Mouse (Mus musculus) midbrain, embryonic 12.5 days (tissue): ENCODE measurements around the gene App. TPM values are rescaled to one million over a fixed set of nuclear protein-coding genes. Genes with fewer than 3 reads are reported as not detected.
A peak's percentile ranks its signal among the peaks of the same experiment; 100 is the strongest.

Source experiments
- ATAC-seq: fragments of 200-750 bp; cut with Nextera tagmentation; 2 replicates; pipeline ENCODE4 v1.8.0; 2017; ENCODE audit warnings: low read depth, moderate TSS enrichment, moderate library complexity; ENCODE audit not compliant: low FRiP score
- H3K27ac ChIP-seq: fragments of 300-500 bp; sonication (generic); replicated peaks from 2 replicates; pipeline ENCODE4 v1.5.1; 2016; ENCODE audit warnings: mild to moderate bottlenecking
- H3K27me3 ChIP-seq: fragments of 300-500 bp; sonication (generic); 2 replicates; pipeline ENCODE4 v1.6.1; 2016; ENCODE audit warnings: mild to moderate bottlenecking
- H3K36me3 ChIP-seq: fragments of 300-500 bp; sonication (generic); 2 replicates; pipeline ENCODE4 v1.6.1; 2016
- H3K4me1 ChIP-seq: fragments of 300-500 bp; sonication (generic); 2 replicates; pipeline ENCODE4 v1.6.1; 2016
- H3K4me2 ChIP-seq: fragments of 300-500 bp; sonication (generic); replicated peaks from 2 replicates; pipeline ENCODE4 v1.6.1; 2016; ENCODE audit warnings: mild to moderate bottlenecking, moderate library complexity
- H3K4me3 ChIP-seq: fragments of 300-500 bp; sonication (generic); 2 replicates; pipeline ENCODE4 v1.5.1; 2016; ENCODE audit warnings: mild to moderate bottlenecking
- H3K9ac ChIP-seq: fragments of 300-500 bp; sonication (generic); replicated peaks from 2 replicates; pipeline ENCODE4 v1.6.1; 2016; ENCODE audit warnings: mild to moderate bottlenecking, moderate library complexity
- H3K9me3 ChIP-seq: fragments of 300-500 bp; sonication (generic); 2 replicates; pipeline ENCODE4 v1.6.1; 2016; ENCODE audit warnings: mild to moderate bottlenecking
- WGBS: fragments of 180-500 bp; shearing (Covaris S2); methylation state at CpG from one replicate; pipeline ENCODE4 v1.1.7; 2016; 5-methylcytosine and 5-hydroxymethylcytosine counted together
- polyA plus RNA-seq: library from polyadenylated mRNA; unstranded; fragments of >200 nt; fragmentation: Nextera tagmentation; extraction: Ambion mirVana; gene quantifications from 2 replicates; pipeline ENCODE4 v1.2.1, GENCODE M21; 2016

The App gene
- polyA plus RNA-seq, 1 experiment from 2014 or later, result 218 TPM

GRCm38 (mm10) chr16:85096396-85096795 lies 77.2 kb downstream of the App start:
- no peak overlapping the region for H3K4me2 ChIP-seq
- peak; percentile 38 for ATAC-seq
- 34% methylated on average over 6 of the region's 6 CpGs for WGBS
- H3K36me3 ChIP-seq, result no peaks in the 10 kb centered on the region
- no peak overlapping the region for H3K4me3 ChIP-seq
- H3K9me3 ChIP-seq, result no peaks in the 10 kb centered on the region
- peaks cover 38% of the 10 kb centered on the region for H3K4me1 ChIP-seq
- no peaks in the 10 kb centered on the region for H3K27me3 ChIP-seq
- no peak overlapping the region for H3K9ac ChIP-seq
- 0 out of 2 replicates have a peak overlapping the region, but pooled peaks have one; percentile 39 for H3K27ac ChIP-seq

DNA sequence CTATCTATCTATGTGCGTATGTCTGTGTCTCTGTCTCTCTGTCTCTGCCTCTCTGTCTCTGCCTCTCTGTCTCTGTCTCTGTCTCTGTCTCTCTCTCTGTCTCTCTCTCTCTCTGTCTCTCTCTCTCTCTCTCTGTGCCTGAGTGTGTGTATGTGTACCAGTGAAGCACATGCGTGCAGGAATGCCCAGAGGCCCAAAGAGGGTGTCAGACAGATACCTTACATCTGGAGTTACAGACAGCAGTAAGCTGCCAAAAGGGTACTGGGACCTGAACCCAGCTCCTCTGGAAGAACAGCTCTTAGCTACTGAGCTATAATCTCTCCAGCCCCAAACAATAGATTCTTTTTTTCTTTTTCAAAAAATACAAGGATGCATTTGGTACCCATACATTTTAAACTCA lies 77.6 kb downstream of the App start:
- Histone ChIP-seq H3K36me3 (no peaks in the 10 kb centered on the region), H3K9me3 (no peaks in the 10 kb centered on the region), H3K27me3 (no peaks in the 10 kb centered on the region), H3K9ac (no peak overlapping the region), H3K4me3 (no peak overlapping the region), H3K4me1 (peaks cover 43% of the 10 kb centered on the region), H3K27ac (no peak overlapping the region), H3K4me2 (no peak overlapping the region)
- no peak for ATAC-seq
- WGBS, result 89% methylated on average over 2 of the region's 2 CpGs

- H3K9me3 ChIP-seq, result no peaks in the 10 kb centered on the region
- no peaks in the 10 kb centered on the region for H3K36me3 ChIP-seq
- no peak overlapping the region for H3K9ac ChIP-seq
- H3K4me2 ChIP-seq, result no peak overlapping the region
- no peaks in the 10 kb centered on the region for H3K27me3 ChIP-seq
- H3K4me3 ChIP-seq, result no peak overlapping the region
- peak; percentile 61 for ATAC-seq
- H3K27ac ChIP-seq, result 0 out of 2 replicates have a peak overlapping the region, but pooled peaks have one; percentile 30
- 24% methylated on average over 9 of the region's 9 CpGs for WGBS
- H3K4me1 ChIP-seq, result peaks cover 69% of the 10 kb centered on the region
Measured at GRCm38 (mm10) chr16:85092644-85093091, 80.9 kb downstream of the App start.

- no peak for ATAC-seq
- Histone ChIP-seq H3K4me3 (no peak overlapping the region), H3K27me3 (no peaks in the 10 kb centered on the region), H3K9me3 (no peaks in the 10 kb centered on the region), H3K9ac (no peak overlapping the region), H3K36me3 (no peaks in the 10 kb centered on the region), H3K4me1 (peaks cover 73% of the 10 kb centered on the region), H3K4me2 (no peak overlapping the region), H3K27ac (peak overlapping the region; percentile 30; the same call in 1 of the 2 replicates)
- 45% methylated on average over 1 of the region's 1 CpGs for WGBS
Measured at GRCm38 (mm10) chr16:85092183-85092582, 81.4 kb downstream of the App start.

GRCm38 (mm10) chr16:85090992-85091391 lies 82.6 kb downstream of the App start:
- H3K4me2 ChIP-seq, result no peak overlapping the region
- H3K27ac ChIP-seq, result no peak overlapping the region
- no peaks in the 10 kb centered on the region for H3K36me3 ChIP-seq
- no peak for ATAC-seq
- H3K4me1 ChIP-seq, result peaks cover 69% of the 10 kb centered on the region
- H3K9ac ChIP-seq, result no peak overlapping the region
- H3K4me3 ChIP-seq, result no peak overlapping the region
- WGBS, result 81% methylated on average over 14 of the region's 14 CpGs
- no peaks in the 10 kb centered on the region for H3K27me3 ChIP-seq
- no peaks in the 10 kb centered on the region for H3K9me3 ChIP-seq

DNA sequence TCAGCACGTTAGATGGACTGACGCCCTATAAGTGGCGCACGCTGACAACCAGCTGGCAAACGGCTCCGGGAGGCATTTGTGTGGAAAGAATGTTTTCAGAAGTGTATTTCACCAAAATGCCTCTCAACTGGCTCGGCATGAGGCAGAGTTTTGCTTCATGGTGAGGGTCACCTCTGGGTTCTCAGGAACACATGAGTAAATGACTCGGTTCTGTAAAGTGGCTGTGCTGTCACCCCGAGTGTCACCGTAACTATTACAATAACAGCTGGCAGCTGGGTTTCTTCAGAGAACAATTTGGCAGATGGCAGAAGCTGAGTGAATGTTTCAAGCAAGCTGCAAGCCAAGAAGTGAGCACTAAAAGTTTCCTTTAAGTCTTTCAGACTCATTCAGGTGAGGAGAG lies 85.4 kb downstream of the App start:
- Histone ChIP-seq H3K36me3 (0 out of 2 replicates have a peak, but pooled peaks cover 3% of the 10 kb centered on the region), H3K9ac (no peak overlapping the region), H3K9me3 (no peaks in the 10 kb centered on the region), H3K4me2 (no peak overlapping the region), H3K27me3 (no peaks in the 10 kb centered on the region), H3K4me1 (peaks cover 61% of the 10 kb centered on the region), H3K27ac (no peak overlapping the region), H3K4me3 (no peak overlapping the region)
- no peak for ATAC-seq
- 71% methylated on average over 10 of the region's 10 CpGs for WGBS

DNA sequence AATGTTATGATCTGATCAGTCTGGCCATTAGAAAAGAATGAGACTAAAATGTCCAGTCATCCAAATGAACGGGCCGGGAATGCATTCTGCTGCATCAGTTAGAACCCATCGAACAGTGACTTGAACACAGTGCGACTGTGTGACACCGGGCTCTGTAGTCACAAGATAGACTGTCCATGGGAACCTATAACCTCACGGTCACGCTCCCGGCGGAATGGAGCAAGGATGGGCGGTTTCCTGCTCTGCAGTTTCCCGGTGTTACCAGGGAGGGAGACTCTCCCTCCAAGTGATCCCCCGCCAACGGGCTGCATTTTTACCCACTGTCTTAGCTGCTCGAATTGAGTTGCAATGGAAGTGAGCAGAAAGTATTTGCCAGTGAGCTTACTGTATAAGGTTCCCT lies 87.3 kb downstream of the App start:
- Histone ChIP-seq H3K36me3 (peaks cover 13% of the 10 kb centered on the region), H3K27me3 (no peaks in the 10 kb centered on the region), H3K27ac (no peak overlapping the region), H3K9me3 (no peaks in the 10 kb centered on the region), H3K4me3 (no peak overlapping the region), H3K4me2 (no peak overlapping the region), H3K4me1 (peaks cover 44% of the 10 kb centered on the region), H3K9ac (no peak overlapping the region)
- 88% methylated on average over 14 of the region's 14 CpGs for WGBS
- 0 out of 2 replicates have a peak, but pooled peaks have one; percentile 10 for ATAC-seq

GRCm38 (mm10) chr16:85085902-85086301 lies 87.7 kb downstream of the App start:
- Histone ChIP-seq H3K27me3 (no peaks in the 10 kb centered on the region), H3K4me3 (no peak overlapping the region), H3K9me3 (no peaks in the 10 kb centered on the region), H3K27ac (no peak overlapping the region; the same call in 1 of the 2 replicates), H3K4me1 (peaks cover 40% of the 10 kb centered on the region), H3K4me2 (no peak overlapping the region), H3K36me3 (peaks cover 13% of the 10 kb centered on the region), H3K9ac (no peak overlapping the region)
- ATAC-seq, result no peak
- 79% methylated on average over 6 of the region's 6 CpGs for WGBS

GRCm38 (mm10) chr16:85084152-85084551 lies 89.4 kb downstream of the App start:
- Histone ChIP-seq H3K9ac (no peak overlapping the region), H3K4me3 (no peak overlapping the region), H3K9me3 (no peaks in the 10 kb centered on the region), H3K4me2 (no peak overlapping the region), H3K36me3 (peaks cover 22% of the 10 kb centered on the region), H3K27me3 (no peaks in the 10 kb centered on the region), H3K4me1 (peaks cover 27% of the 10 kb centered on the region), H3K27ac (no peak overlapping the region)
- ATAC-seq, result no peak
- WGBS, result 94% methylated on average over 1 of the region's 1 CpGs

- Histone ChIP-seq H3K4me1 (0 out of 2 replicates have a peak, but pooled peaks cover under 1% of the 10 kb centered on the region), H3K27me3 (no peaks in the 10 kb centered on the region), H3K4me2 (no peak overlapping the region), H3K9me3 (no peaks in the 10 kb centered on the region), H3K36me3 (peaks cover 64% of the 10 kb centered on the region), H3K9ac (no peak overlapping the region), H3K27ac (no peak overlapping the region), H3K4me3 (no peak overlapping the region)
- no peak for ATAC-seq
- WGBS, result 85% methylated on average over 2 of the region's 2 CpGs
Measured at GRCm38 (mm10) chr16:85075330-85075729, 98.2 kb downstream of the App start.

DNA sequence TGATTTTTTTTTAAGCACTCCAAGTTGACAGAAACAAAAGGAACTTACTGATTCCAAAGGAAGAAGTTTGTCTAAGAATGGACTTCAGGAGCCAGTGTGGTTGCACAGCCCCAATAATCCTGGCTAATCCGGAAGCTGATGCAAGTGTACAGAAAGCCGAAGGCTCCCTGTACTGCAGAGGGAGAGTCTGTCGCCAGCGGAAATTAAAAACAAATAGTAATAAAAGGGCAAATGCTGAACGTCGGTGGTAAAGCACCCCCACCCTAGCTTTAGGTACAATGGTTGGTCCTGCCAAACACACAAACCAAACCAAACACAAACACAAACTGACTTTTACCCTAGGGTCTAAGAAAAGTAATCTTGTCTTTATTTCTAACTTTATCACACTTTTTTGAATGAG lies 98.7 kb downstream of the App start:
- Histone ChIP-seq H3K27me3 (no peaks in the 10 kb centered on the region), H3K4me2 (no peak overlapping the region), H3K36me3 (peaks cover 62% of the 10 kb centered on the region), H3K27ac (no peak overlapping the region), H3K4me1 (0 out of 2 replicates have a peak, but pooled peaks cover 4% of the 10 kb centered on the region), H3K4me3 (no peak overlapping the region), H3K9me3 (no peaks in the 10 kb centered on the region), H3K9ac (no peak overlapping the region)
- WGBS, result 69% methylated on average over 6 of the region's 6 CpGs
- ATAC-seq, result no peak

DNA sequence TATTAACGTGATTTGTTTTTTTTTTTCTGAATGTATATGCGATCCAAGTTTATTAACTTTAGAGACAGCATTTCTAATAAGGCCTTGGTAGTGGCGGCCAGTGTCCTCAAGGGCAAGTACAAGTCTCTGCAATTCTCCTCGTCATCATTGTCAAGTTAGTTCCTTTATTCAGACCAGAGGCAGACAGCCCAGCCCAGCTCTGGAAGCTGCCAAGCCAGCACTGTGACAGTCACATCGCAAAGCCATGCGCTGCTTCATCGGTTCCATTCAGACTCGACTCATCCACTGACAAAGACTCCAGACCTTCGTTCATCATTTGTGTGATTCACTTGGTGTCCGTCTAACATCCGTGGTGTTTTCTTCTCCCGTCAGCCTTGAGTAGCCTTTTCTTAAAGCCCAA lies 100.9 kb downstream of the App start:
- H3K4me1 ChIP-seq, result 0 out of 2 replicates have a peak, but pooled peaks cover 4% of the 10 kb centered on the region
- H3K4me2 ChIP-seq, result no peak overlapping the region
- 67% methylated on average over 12 of the region's 12 CpGs for WGBS
- ATAC-seq, result no peak
- H3K36me3 ChIP-seq, result peaks cover 42% of the 10 kb centered on the region
- H3K27ac ChIP-seq, result no peak overlapping the region
- H3K4me3 ChIP-seq, result no peak overlapping the region
- no peak overlapping the region for H3K9ac ChIP-seq
- no peaks in the 10 kb centered on the region for H3K27me3 ChIP-seq
- no peaks in the 10 kb centered on the region for H3K9me3 ChIP-seq

DNA sequence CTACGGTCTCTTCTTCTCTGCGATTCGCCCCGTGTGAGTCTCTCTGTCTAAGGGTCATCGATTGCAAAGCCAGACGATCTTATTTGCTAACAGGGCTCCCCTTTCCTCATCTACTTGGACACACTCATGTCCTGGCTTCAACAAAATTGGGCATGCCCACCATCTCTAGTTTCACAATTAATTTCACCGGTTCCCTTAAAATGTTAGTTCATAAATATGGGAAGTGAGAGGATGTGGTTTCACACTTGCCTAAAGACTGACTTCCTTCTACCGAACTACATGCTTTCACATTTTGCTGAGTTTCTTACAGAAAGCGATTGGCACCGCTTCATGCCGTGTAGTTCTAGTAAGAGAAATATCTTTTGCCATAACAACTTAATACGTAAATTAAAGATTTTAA lies 101.8 kb downstream of the App start:
- Histone ChIP-seq H3K4me3 (no peak overlapping the region), H3K36me3 (peaks cover 33% of the 10 kb centered on the region), H3K4me2 (no peak overlapping the region), H3K9ac (no peak overlapping the region), H3K27me3 (no peaks in the 10 kb centered on the region), H3K9me3 (no peaks in the 10 kb centered on the region), H3K4me1 (0 out of 2 replicates have a peak, but pooled peaks cover 4% of the 10 kb centered on the region), H3K27ac (no peak overlapping the region)
- ATAC-seq, result no peak
- 96% methylated on average over 12 of the region's 12 CpGs for WGBS
